Mouse (Mus musculus) stomach, postnatal 0 days (tissue): ENCODE measurements around the gene Ifitm10.

Experiments
- CTCF ChIP-seq: IDR thresholded peaks from 2 replicates; pipeline ENCODE4 v1.5.1; 2016; ENCODE audit warnings: antibody characterized with exemption, low read depth, mild to moderate bottlenecking, moderate library complexity
- EP300 ChIP-seq: optimal IDR thresholded peaks from 2 replicates; pipeline ENCODE3; 2016; ENCODE audit warnings: antibody characterized with exemption

- TF ChIP-seq CTCF, result no peak
- TF ChIP-seq EP300, result no peak
Observed at GRCm38 (mm10) chr7:142359129-142359528, 14.4 kb downstream of the Ifitm10 start.
